Mouse (Mus musculus): ENCODE results near the gene Gm5737.

DNA sequence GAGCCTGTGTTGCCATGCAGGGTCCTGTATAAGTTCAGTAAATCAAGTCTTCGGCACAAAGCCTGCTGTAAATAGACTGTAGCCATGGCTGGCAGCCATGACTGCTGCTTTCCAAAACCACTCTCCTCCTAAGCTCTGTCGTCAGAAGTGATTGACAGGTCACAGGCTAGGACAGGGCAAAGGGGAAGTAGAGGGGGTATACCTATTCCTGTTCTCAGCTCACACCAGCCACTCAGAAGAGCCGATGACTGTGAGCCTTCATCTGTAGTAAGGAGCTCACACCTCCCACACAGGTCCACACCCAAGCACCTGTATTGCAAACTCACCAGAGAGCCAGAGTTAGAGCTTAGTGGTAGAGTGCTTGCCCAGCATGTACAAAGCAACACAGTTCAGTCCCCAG is 15.8 kb upstream of the Gm5737 start:
- TF ChIP-seq CTCF (IDR thresholded peaks at IDR 0.05; ENCODE audit: control insufficient read depth, insufficient read depth, low read length): no peak
- TF ChIP-seq POLR2A (IDR thresholded peaks at IDR 0.05; ENCODE audit: borderline replicate concordance, control insufficient read depth, low read depth, low read length): no peak

Measured in bone marrow, adult 2 months (tissue).